Mouse (Mus musculus): ENCODE results near the gene Gm30302. TPM values are rescaled to one million over a fixed set of nuclear protein-coding genes. Genes with fewer than 3 reads are reported as not detected.
"Not testable (repeated sequence)": the region's sequence is repeated elsewhere in the genome, so short reads cannot be mapped to it uniquely, and the experiment has no call there.

Gene Gm30302
- polyA plus RNA-seq, 1 experiment from 2014 or later = not detected

DNA sequence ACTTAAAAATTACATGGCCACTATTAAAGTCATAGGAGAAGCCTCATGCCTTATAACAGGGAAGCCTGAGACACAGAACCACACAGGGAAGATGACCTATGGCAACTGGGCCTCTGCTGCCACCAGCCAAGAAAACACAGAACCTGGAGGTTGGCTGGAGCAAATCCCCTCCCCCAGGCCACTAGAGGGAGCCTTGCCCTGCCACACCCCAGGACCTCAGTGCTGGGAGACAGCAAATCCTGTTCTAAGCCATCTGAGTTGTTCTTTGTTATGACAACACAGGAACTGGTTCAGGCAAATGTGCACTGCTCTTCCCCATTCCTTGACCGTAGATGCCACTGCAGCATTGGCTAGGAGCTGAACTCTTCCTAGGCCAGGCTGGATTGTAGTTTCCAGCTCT lies 8.3 kb upstream of the Gm30302 start:
- Histone ChIP-seq H3K4me3 (ENCODE audit: low read depth, low read length) (no peak overlapping the region), H3K9ac (replicated peaks; ENCODE audit: low read depth, low read length) (no peak overlapping the region), H3K27ac (ENCODE audit: low read depth, low read length) (no peak overlapping the region), H3K36me3 (ENCODE audit: control insufficient read depth, insufficient read depth, low read length) (no peaks in the 10 kb centered on the region), H3K27me3 (ENCODE audit: control insufficient read depth, insufficient read depth, low read length) (no peaks in the 10 kb centered on the region), H3K4me1 (ENCODE audit: control insufficient read depth, insufficient read depth, low read length) (no peaks in the 10 kb centered on the region), H3K4me2 (ENCODE audit: low read depth, low read length) (no peak overlapping the region), H3K9me3 (ENCODE audit: control insufficient read depth, low read length) (no peaks in the 10 kb centered on the region)
- WGBS = 79% methylated on average over 1 of the region's 1 CpGs
- no peak for ATAC-seq (ENCODE audit: low read depth)

DNA sequence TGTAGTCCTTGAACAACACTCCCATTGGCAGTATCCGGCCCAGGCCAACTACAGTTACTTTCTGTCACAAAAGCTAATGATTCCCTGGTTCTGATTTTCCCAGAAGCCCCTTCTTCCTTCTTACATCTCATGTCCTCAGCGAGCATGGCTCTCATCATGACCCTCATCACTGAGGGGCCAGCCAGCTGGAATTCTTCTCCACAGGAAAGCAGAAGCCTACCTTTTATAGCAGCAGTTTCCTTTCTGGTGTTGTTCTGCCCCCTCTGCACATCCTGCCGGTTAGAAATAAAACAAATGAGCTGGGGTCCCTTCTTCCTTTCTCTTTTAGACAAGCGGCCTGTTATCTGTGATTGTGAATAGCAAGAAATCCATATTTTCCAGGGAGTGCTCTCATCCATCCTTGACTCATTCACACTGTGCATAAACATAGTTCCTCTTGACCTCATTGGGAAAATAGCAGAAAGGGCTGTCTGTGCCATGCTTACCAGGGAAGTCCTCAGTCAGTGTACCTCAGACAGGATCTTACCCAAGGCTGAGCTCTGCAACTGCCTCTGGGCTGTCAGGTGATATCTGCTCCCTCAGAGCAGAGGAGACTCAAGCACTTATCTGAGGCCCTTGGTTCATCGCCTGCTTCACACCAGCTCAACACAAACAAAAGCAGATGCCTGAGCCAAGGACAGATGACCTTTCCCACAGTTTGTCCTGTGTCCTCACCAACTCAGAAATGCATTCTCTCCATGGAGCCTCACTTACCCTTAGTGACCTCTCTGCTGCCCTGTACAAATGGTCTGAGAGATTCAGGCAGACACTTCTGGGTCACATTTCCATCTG lies 10.0 kb downstream of the Gm30302 start:
- Histone ChIP-seq H3K4me3 (ENCODE audit: low read depth, low read length) (no peak overlapping the region), H3K36me3 (ENCODE audit: control insufficient read depth, insufficient read depth, low read length) (no peaks in the 10 kb centered on the region), H3K4me1 (ENCODE audit: control insufficient read depth, insufficient read depth, low read length) (no peaks in the 10 kb centered on the region), H3K4me2 (ENCODE audit: low read depth, low read length) (no peak overlapping the region), H3K9me3 (ENCODE audit: control insufficient read depth, low read length) (no peaks in the 10 kb centered on the region), H3K9ac (replicated peaks; ENCODE audit: low read depth, low read length) (no peak overlapping the region), H3K27me3 (ENCODE audit: control insufficient read depth, insufficient read depth, low read length) (no peaks in the 10 kb centered on the region), H3K27ac (ENCODE audit: low read depth, low read length) (no peak overlapping the region)
- WGBS = 60% methylated on average over 5 of the region's 5 CpGs
- no peak for ATAC-seq (ENCODE audit: low read depth)

DNA sequence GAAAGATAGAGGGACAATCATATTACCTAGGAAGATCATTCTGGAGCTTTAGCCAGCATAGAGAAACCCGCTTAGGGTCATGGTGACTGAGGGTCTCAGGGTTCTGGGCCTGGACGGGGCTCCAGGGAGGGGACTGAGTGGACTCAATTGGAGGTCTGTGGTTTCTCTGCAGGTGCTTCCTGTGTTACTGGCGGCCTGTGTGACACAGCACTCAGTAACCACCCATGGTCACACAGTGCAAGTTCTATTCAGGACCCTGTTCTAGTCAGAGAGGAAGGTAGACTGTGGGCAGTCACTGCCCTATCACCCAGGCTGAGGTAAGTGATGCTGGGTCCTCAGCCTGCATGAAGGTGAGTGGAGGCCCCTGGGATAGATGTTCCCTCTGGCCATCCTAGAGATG lies 14.9 kb downstream of the Gm30302 start:
- no peak overlapping the region for H3K27ac ChIP-seq (ENCODE audit: low read depth, low read length)
- 90% methylated on average over 3 of the region's 3 CpGs for WGBS
- no peaks in the 10 kb centered on the region for H3K27me3 ChIP-seq (ENCODE audit: control insufficient read depth, insufficient read depth, low read length)
- no peak overlapping the region for H3K4me3 ChIP-seq (ENCODE audit: low read depth, low read length)
- no peak for ATAC-seq (ENCODE audit: low read depth)
- no peaks in the 10 kb centered on the region for H3K4me1 ChIP-seq (ENCODE audit: control insufficient read depth, insufficient read depth, low read length)
- no peak overlapping the region for H3K9ac ChIP-seq (replicated peaks; ENCODE audit: low read depth, low read length)
- no peak overlapping the region for H3K4me2 ChIP-seq (ENCODE audit: low read depth, low read length)
- no peaks in the 10 kb centered on the region for H3K36me3 ChIP-seq (ENCODE audit: control insufficient read depth, insufficient read depth, low read length)
- no peaks in the 10 kb centered on the region for H3K9me3 ChIP-seq (ENCODE audit: control insufficient read depth, low read length)

DNA sequence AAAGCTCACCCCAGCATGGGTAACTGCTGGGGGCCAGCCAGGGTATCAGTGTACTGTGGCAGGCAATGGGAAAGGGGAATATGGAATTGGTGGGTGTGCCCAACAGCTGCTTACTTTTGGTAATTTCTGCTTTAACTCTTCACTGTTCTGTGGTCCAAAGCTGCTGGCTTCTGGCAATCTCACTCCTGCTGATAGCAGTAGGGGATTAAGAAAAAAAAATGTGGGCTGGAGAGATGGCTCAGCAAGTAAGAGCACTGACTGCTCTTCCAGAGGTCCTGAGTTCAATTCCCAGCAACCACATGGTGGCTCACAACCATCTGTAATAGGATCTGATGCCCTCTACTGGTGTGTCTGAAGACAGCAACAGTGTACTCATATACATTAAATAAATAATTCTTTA lies 27.3 kb downstream of the Gm30302 start:
- not testable (repeated sequence) for H3K36me3 ChIP-seq (ENCODE audit: control insufficient read depth, insufficient read depth, low read length); H3K27me3 ChIP-seq (ENCODE audit: control insufficient read depth, insufficient read depth, low read length); H3K4me3 ChIP-seq (ENCODE audit: low read depth, low read length); H3K9ac ChIP-seq (replicated peaks; ENCODE audit: low read depth, low read length); H3K27ac ChIP-seq (ENCODE audit: low read depth, low read length); H3K4me2 ChIP-seq (ENCODE audit: low read depth, low read length); ATAC-seq (ENCODE audit: low read depth); H3K9me3 ChIP-seq (ENCODE audit: control insufficient read depth, low read length); H3K4me1 ChIP-seq (ENCODE audit: control insufficient read depth, insufficient read depth, low read length)

DNA sequence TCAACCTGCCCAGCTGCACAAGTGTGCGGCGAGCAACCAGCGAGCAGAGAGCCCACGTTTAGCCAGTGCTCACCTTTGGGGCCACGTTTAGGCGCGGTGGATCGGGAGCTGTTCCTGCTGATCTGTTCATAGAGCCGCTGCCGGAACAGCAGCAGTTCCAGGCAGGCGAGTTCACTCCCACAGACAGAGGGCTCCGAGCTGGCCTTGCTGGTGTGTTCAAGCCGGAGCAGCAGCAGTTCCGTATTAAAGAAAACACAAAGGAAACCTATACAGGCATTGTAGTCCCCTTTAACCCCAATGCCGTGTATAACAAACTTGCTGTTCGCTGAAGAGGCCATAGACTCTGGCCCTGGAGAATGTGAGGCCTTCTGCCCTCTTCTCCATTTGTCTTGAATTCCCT lies 29.7 kb downstream of the Gm30302 start:
- no peak overlapping the region for H3K27ac ChIP-seq (ENCODE audit: low read depth, low read length)
- WGBS = 83% methylated on average over 16 of the region's 16 CpGs
- no peaks in the 10 kb centered on the region for H3K9me3 ChIP-seq (ENCODE audit: control insufficient read depth, low read length)
- H3K9ac ChIP-seq (replicated peaks; ENCODE audit: low read depth, low read length) = no peak overlapping the region
- no peak overlapping the region for H3K4me3 ChIP-seq (ENCODE audit: low read depth, low read length)
- H3K4me2 ChIP-seq (ENCODE audit: low read depth, low read length) = no peak overlapping the region
- ATAC-seq (ENCODE audit: low read depth) = no peak
- no peaks in the 10 kb centered on the region for H3K27me3 ChIP-seq (ENCODE audit: control insufficient read depth, insufficient read depth, low read length)
- H3K36me3 ChIP-seq (ENCODE audit: control insufficient read depth, insufficient read depth, low read length) = no peaks in the 10 kb centered on the region
- H3K4me1 ChIP-seq (ENCODE audit: control insufficient read depth, insufficient read depth, low read length) = no peaks in the 10 kb centered on the region

DNA sequence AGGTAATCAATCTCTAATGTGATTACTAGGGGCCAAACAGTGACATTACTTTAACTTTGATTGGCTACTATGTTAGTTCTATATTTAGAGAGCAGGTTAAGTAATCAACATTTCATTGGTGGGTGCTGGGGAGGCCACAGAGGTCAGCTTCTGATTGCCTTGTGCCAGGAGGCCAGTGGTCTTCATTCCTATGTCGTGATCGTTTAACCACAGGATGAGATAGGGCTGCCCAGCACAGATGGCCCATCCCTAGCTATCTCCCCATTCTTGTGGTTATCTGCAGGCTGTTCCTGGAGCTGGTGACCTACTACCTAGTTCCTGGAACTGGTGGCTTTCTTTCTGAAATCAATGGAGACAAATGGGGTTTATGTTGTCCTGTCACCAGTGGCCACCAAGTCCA lies 30.8 kb downstream of the Gm30302 start:
- Histone ChIP-seq H3K9me3 (ENCODE audit: control insufficient read depth, low read length) (no peaks in the 10 kb centered on the region), H3K27ac (ENCODE audit: low read depth, low read length) (no peak overlapping the region), H3K4me1 (ENCODE audit: control insufficient read depth, insufficient read depth, low read length) (no peaks in the 10 kb centered on the region), H3K9ac (replicated peaks; ENCODE audit: low read depth, low read length) (no peak overlapping the region), H3K27me3 (ENCODE audit: control insufficient read depth, insufficient read depth, low read length) (no peaks in the 10 kb centered on the region), H3K4me3 (ENCODE audit: low read depth, low read length) (no peak overlapping the region), H3K36me3 (ENCODE audit: control insufficient read depth, insufficient read depth, low read length) (no peaks in the 10 kb centered on the region), H3K4me2 (ENCODE audit: low read depth, low read length) (no peak overlapping the region)
- WGBS = 96% methylated on average over 2 of the region's 2 CpGs
- ATAC-seq (ENCODE audit: low read depth) = no peak

DNA sequence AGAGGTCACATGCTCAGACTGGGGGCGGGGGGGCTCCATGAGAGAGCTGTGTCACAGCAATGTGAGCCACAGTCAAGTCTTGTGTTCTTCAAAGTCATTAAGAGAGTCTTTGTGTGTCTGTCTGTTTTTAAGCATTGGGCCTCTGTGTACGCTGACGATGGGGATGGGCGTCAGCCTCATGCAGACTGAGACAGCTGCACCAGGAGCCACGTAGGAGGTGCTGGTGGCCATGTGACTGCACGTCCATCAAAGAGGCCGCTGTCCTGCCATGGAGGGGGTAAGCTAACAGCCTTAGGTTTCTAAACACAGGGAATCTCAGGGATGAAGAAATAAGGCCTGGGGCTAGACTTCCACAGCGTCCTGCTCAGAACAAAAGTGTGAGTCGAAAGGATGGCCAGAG lies 32.5 kb downstream of the Gm30302 start:
- no peaks in the 10 kb centered on the region for H3K27me3 ChIP-seq (ENCODE audit: control insufficient read depth, insufficient read depth, low read length)
- H3K4me3 ChIP-seq (ENCODE audit: low read depth, low read length) = no peak overlapping the region
- H3K27ac ChIP-seq (ENCODE audit: low read depth, low read length) = no peak overlapping the region
- H3K4me1 ChIP-seq (ENCODE audit: control insufficient read depth, insufficient read depth, low read length) = no peaks in the 10 kb centered on the region
- ATAC-seq (ENCODE audit: low read depth) = no peak
- H3K36me3 ChIP-seq (ENCODE audit: control insufficient read depth, insufficient read depth, low read length) = no peaks in the 10 kb centered on the region
- 54% methylated on average over 9 of the region's 9 CpGs for WGBS
- no peak overlapping the region for H3K4me2 ChIP-seq (ENCODE audit: low read depth, low read length)
- no peak overlapping the region for H3K9ac ChIP-seq (replicated peaks; ENCODE audit: low read depth, low read length)
- H3K9me3 ChIP-seq (ENCODE audit: control insufficient read depth, low read length) = no peaks in the 10 kb centered on the region

DNA sequence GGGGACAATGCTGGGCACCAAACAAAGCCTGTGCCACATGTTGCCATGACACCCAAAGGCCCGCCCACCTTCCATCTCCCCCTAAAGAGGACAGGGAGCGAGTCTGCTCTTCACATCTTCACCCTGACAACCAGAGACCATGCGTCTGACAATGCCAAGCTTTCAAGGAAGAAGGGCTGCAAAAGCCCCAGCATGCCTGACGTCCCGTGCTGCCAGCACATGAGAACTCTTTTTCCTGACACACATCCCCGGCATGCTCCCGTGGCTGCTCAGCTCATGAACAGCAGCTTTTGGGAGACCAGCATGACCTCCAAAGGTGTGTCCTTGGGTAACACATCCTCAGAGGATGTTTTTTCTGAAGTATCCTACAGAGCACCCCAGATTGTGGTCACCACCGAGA lies 33.5 kb downstream of the Gm30302 start:
- H3K36me3 ChIP-seq (ENCODE audit: control insufficient read depth, insufficient read depth, low read length) = no peaks in the 10 kb centered on the region
- H3K9me3 ChIP-seq (ENCODE audit: control insufficient read depth, low read length) = no peaks in the 10 kb centered on the region
- no peaks in the 10 kb centered on the region for H3K4me1 ChIP-seq (ENCODE audit: control insufficient read depth, insufficient read depth, low read length)
- ATAC-seq (ENCODE audit: low read depth) = no peak
- H3K27me3 ChIP-seq (ENCODE audit: control insufficient read depth, insufficient read depth, low read length) = no peaks in the 10 kb centered on the region
- WGBS = 82% methylated on average over 8 of the region's 8 CpGs
- no peak overlapping the region for H3K4me2 ChIP-seq (ENCODE audit: low read depth, low read length)
- no peak overlapping the region for H3K27ac ChIP-seq (ENCODE audit: low read depth, low read length)
- no peak overlapping the region for H3K9ac ChIP-seq (replicated peaks; ENCODE audit: low read depth, low read length)
- H3K4me3 ChIP-seq (ENCODE audit: low read depth, low read length) = no peak overlapping the region

DNA sequence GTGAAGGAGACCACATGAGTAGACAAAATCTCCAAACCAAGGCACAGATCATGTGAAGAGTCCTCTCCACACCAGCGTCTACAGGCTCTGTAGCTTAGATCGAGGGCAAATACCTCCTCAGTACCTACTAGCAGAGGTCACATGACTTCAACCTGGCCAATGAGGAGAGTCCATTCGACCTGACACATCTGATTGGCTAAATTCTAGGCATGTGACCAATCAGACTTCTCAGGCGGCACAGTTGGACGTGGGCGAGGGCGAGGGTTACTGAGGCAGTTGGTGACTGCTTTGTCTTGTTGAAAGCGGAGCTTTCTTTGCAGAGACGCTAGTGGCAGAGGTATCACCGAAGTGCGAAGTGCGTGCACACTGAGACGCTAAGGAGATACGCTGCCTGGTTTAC lies 36.6 kb downstream of the Gm30302 start:
- H3K9ac ChIP-seq (replicated peaks; ENCODE audit: low read depth, low read length) = no peak overlapping the region
- no peaks in the 10 kb centered on the region for H3K27me3 ChIP-seq (ENCODE audit: control insufficient read depth, insufficient read depth, low read length)
- no peak overlapping the region for H3K4me3 ChIP-seq (ENCODE audit: low read depth, low read length)
- no peaks in the 10 kb centered on the region for H3K9me3 ChIP-seq (ENCODE audit: control insufficient read depth, low read length)
- no peaks in the 10 kb centered on the region for H3K36me3 ChIP-seq (ENCODE audit: control insufficient read depth, insufficient read depth, low read length)
- H3K27ac ChIP-seq (ENCODE audit: low read depth, low read length) = no peak overlapping the region
- no peak overlapping the region for H3K4me2 ChIP-seq (ENCODE audit: low read depth, low read length)
- ATAC-seq (ENCODE audit: low read depth) = no peak
- no peaks in the 10 kb centered on the region for H3K4me1 ChIP-seq (ENCODE audit: control insufficient read depth, insufficient read depth, low read length)
- WGBS = 92% methylated on average over 14 of the region's 14 CpGs
